Mouse (Mus musculus): ENCODE data around the gene Cntfr.

DNA sequence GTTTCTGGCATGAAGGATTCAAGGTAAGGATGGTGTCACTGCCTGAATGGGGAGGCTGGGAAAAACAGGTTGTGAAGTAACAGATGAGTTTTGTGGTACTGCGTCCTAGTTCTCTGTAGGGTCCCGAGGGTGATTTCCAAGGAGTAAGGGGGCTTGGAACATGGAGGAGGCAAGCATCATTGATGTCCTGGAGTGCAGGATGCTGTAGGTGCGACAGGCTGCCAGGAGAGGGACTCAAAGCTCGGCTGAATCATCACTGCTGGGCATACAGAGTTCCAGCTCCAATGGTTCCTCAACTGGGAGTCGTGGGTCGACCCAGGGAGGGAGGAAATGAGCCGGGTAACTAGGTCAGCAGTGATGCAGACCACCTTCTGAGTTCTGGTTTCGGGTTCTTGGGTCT, 61.7 kb downstream of the Cntfr start:
- TF ChIP-seq CTCF (IDR thresholded peaks at IDR 0.05; ENCODE audit: control insufficient read depth, insufficient read depth, insufficient replicate concordance, low read depth, low read length) (no peak), POLR2A (IDR thresholded peaks at IDR 0.05; ENCODE audit: control insufficient read depth, low read depth, low read length) (no peak)
